Mouse (Mus musculus): ENCODE data around the gene Zic5. TPM values are rescaled to one million over a fixed set of nuclear protein-coding genes. Genes with fewer than 3 reads are reported as not detected.
"Not testable (repeated sequence)": the region's sequence is repeated elsewhere in the genome, so short reads cannot be mapped to it uniquely, and the experiment has no call there.

Gene Zic5
- polyA plus RNA-seq, 1 experiment from 2014 or later = not detected

DNA sequence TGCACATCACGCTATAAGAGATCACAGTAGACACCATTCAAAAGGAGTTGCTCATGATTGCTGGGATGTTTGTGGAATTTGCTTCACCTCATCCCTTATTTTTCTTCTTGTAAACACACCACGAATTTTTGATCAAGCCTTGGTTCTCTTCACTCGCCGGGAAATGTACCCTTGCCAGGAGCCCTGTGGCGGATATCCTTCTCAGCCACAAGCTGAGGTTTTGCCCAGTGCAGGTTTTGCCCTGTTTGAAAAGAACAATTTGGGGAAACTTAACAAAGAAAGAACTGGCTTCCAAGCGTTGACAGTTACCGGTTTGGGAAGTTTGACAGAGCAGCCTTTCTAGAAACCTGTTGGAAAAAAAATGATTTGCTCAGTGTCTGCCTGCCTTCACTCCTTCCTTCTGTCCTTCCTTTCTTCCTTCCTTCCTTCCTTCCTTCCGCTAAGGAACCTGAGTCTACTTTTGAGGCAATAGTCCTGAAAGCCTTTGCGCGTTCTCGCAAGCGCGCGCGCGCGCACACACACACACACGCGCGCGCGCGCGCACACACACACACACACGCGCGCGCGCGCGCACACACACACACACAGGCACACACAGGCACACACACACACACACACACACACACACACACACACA lies 6.1 kb upstream of the Zic5 start:
- H3K9ac ChIP-seq (ENCODE audit: low read length) = no peak overlapping the region
- no peaks in the 10 kb centered on the region for H3K9me3 ChIP-seq (ENCODE audit: control insufficient read depth, low read length)
- H3K4me3 ChIP-seq (ENCODE audit: low read depth, low read length) = no peak overlapping the region
- no peak overlapping the region for H3K27ac ChIP-seq (ENCODE audit: low read depth)
- peak; percentile 65 for DNase-seq (ENCODE audit: low spot score)
- H3K4me1 ChIP-seq (replicated peaks; ENCODE audit: control insufficient read depth, insufficient read depth, low read length) = peaks cover 14% of the 10 kb centered on the region
- H3K27me3 ChIP-seq (replicated peaks; ENCODE audit: control insufficient read depth, insufficient read depth, low read length) = peaks cover 100% of the 10 kb centered on the region
- no peak for ATAC-seq (replicated peaks; ENCODE audit: low FRiP score, low TSS enrichment, low read depth)
- H3K4me2 ChIP-seq (ENCODE audit: low read length) = no peak overlapping the region
- H3K36me3 ChIP-seq (ENCODE audit: control insufficient read depth, insufficient read depth, low read length) = no peaks in the 10 kb centered on the region
- 8% methylated on average over 31 of the region's 31 CpGs for WGBS

DNA sequence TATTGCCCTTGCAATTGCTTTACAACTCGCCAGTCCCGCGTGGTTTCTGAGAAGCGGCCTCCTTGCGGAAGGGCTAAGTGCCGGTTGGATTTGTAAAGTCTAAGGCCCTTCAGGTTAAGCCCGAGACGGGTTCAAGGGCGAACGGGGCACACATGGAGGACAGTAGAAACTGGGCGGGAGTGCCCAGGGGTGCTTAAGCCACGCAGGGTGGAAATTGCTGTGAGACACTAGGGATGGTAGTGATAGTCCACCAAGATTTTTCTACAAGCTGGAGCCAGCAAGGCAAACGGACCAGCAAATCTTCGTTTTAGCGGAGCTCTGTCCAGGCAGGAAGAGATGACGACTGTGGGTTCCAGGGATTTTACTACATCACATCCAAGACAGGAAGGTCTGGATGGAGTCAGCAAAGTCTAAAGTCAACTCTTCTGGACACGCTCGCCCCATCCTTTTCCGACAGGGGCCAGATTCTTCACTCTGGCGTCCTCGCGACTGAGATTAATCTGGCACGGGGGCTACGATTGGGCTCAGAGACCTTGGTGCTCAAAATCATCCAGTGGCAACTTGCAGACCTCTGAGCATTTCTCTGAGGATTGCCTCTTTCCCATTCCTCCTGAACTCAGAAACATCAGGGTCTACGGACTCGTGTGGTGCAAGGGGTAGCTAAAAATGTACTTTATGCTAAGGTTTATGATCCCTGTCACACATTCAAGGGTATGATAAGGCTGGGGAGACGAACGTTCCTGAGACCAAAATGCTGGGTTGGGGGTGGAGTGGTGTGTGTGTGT lies 3.7 kb upstream of the Zic5 start:
- no peak overlapping the region for H3K9ac ChIP-seq (ENCODE audit: low read length)
- no peak overlapping the region for H3K4me3 ChIP-seq (ENCODE audit: low read depth, low read length)
- H3K27me3 ChIP-seq (replicated peaks; ENCODE audit: control insufficient read depth, insufficient read depth, low read length) = peaks cover 100% of the 10 kb centered on the region
- H3K4me2 ChIP-seq (ENCODE audit: low read length) = no peak overlapping the region
- 1% methylated on average over 28 of the region's 28 CpGs for WGBS
- 0 out of 2 replicates have a peak, but pooled peaks cover 5% of the 10 kb centered on the region for H3K4me1 ChIP-seq (replicated peaks; ENCODE audit: control insufficient read depth, insufficient read depth, low read length)
- DNase-seq (ENCODE audit: low spot score) = peak; percentile 73
- no peaks in the 10 kb centered on the region for H3K9me3 ChIP-seq (ENCODE audit: control insufficient read depth, low read length)
- no peak for ATAC-seq (replicated peaks; ENCODE audit: low FRiP score, low TSS enrichment, low read depth)
- H3K36me3 ChIP-seq (ENCODE audit: control insufficient read depth, insufficient read depth, low read length) = no peaks in the 10 kb centered on the region
- no peak overlapping the region for H3K27ac ChIP-seq (ENCODE audit: low read depth)

DNA sequence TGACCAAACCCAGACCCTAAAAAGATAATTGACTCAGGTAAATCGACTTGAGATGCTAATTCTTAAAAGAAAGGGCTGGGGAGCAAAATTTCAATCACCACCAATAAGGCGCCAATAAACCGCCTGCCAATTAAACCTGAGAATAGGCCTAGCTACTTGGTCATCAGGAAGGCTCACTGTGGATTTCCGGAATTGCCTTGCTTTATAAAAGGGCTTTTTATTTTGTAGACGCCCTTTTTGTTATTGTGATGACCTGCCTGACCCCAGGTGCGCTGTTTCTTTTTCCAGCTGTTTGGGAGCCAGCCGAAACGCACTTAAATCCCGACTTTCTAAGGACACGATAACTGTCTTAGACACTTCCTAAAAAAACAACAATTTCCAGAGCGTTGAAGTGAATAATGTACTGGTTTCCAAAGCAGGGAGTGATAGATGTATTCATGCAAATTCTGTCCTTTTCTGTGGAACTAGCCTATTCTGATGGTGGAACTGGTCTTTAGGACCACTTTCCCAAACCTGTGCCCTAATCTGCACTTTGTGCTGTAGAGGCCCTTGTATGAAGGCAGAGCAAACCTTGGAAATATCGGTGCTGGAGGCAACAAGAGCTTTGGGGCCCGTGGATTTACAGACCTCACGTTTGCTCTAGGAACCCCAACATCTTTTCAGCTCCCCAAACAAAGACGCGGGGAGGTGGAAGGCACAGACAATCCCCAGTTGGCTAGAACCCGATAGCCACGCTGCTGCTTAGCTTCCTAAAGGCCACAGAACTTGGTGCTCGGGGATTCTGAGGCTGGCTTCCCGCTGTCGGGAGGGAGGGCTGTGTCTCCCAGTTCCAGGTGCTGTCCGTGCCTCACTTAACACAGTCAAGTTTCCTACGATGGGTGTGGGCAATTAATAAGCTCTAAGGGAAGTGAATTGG lies 2.7 kb upstream of the Zic5 start:
- H3K27ac ChIP-seq (ENCODE audit: low read depth) = no peak overlapping the region
- H3K36me3 ChIP-seq (ENCODE audit: control insufficient read depth, insufficient read depth, low read length) = no peaks in the 10 kb centered on the region
- H3K9me3 ChIP-seq (ENCODE audit: control insufficient read depth, low read length) = no peaks in the 10 kb centered on the region
- H3K4me3 ChIP-seq (ENCODE audit: low read depth, low read length) = no peak overlapping the region
- DNase-seq (ENCODE audit: low spot score) = peak; percentile 67
- H3K9ac ChIP-seq (ENCODE audit: low read length) = no peak overlapping the region
- peaks cover 11% of the 10 kb centered on the region; the same call in 1 of the 2 replicates for H3K4me1 ChIP-seq (replicated peaks; ENCODE audit: control insufficient read depth, insufficient read depth, low read length)
- WGBS = 5% methylated on average over 23 of the region's 23 CpGs
- no peak overlapping the region for H3K4me2 ChIP-seq (ENCODE audit: low read length)
- peaks cover 100% of the 10 kb centered on the region for H3K27me3 ChIP-seq (replicated peaks; ENCODE audit: control insufficient read depth, insufficient read depth, low read length)
- ATAC-seq (replicated peaks; ENCODE audit: low FRiP score, low TSS enrichment, low read depth) = no peak

DNA sequence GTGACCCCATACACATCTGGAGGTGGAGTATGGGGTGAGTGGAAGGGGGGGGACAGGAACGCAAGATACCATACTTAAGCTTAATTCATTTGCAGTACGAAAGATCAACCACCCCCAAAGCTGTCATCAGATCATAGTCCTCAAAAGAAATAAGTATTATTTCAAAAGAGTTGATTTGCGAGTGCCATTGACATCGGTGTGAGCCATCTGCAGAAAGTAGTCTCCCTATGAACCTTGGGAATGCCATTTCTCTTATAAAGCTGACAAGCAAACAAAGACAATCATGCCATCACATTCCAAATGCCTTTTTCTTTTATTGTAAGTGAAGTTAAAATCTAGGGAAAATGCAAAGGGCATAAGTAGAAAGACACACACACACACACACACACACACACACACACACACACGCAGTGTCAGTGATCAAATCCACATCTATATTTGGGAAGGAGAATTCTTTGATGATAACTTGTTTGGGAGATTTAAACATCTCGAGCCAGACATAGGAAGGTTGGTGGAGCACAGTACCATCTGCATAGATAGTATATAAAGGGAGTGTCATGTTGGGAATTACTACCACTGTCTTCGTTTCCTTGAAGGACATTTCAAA lies 1.4 kb upstream of the Zic5 start:
- Histone ChIP-seq H3K9me3 (ENCODE audit: control insufficient read depth, low read length) (no peaks in the 10 kb centered on the region), H3K27me3 (replicated peaks; ENCODE audit: control insufficient read depth, insufficient read depth, low read length) (peaks cover 100% of the 10 kb centered on the region), H3K27ac (ENCODE audit: low read depth) (no peak overlapping the region), H3K4me1 (replicated peaks; ENCODE audit: control insufficient read depth, insufficient read depth, low read length) (peaks cover 11% of the 10 kb centered on the region; the same call in 1 of the 2 replicates), H3K4me2 (ENCODE audit: low read length) (no peak overlapping the region), H3K9ac (ENCODE audit: low read length) (no peak overlapping the region), H3K36me3 (ENCODE audit: control insufficient read depth, insufficient read depth, low read length) (no peaks in the 10 kb centered on the region), H3K4me3 (ENCODE audit: low read depth, low read length) (no peak overlapping the region)
- ATAC-seq (replicated peaks; ENCODE audit: low FRiP score, low TSS enrichment, low read depth) = no peak
- WGBS = 52% methylated on average over 7 of the region's 7 CpGs
- DNase-seq (ENCODE audit: low spot score) = no peak

DNA sequence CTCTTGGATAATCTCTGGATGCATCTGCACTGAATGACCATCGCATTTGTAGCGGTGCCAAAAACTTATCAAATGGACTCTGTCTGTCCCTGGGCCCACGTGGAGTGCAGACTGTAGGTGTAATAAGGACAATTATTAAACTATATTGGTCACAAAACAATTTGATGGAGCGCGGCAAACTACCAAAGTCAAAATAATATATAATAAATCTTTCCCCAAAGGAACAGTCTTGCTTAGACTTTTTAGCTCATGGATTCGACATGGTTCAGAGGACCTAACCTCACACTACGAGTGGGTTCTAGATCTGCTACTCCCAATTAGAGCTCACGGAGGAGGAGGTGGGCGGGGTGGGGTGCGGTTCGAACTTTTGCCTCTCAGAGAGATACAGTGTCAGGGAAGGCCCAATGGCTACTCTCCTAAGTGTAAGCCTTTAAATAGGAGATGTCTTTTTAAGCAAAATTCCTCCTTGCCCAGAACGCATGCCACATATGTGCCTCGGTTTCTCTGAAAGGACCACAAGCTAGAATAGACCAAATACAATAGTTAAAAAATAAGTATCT lies 534 bp upstream of the Zic5 start:
- ATAC-seq (replicated peaks; ENCODE audit: low FRiP score, low TSS enrichment, low read depth) = no peak
- Histone ChIP-seq H3K4me1 (replicated peaks; ENCODE audit: control insufficient read depth, insufficient read depth, low read length) (peaks cover 11% of the 10 kb centered on the region; the same call in 1 of the 2 replicates), H3K9ac (ENCODE audit: low read length) (no peak overlapping the region), H3K27me3 (replicated peaks; ENCODE audit: control insufficient read depth, insufficient read depth, low read length) (peaks cover 100% of the 10 kb centered on the region), H3K9me3 (ENCODE audit: control insufficient read depth, low read length) (no peaks in the 10 kb centered on the region), H3K4me2 (ENCODE audit: low read length) (no peak overlapping the region), H3K4me3 (ENCODE audit: low read depth, low read length) (no peak overlapping the region), H3K27ac (ENCODE audit: low read depth) (no peak overlapping the region), H3K36me3 (ENCODE audit: control insufficient read depth, insufficient read depth, low read length) (no peaks in the 10 kb centered on the region)
- 22% methylated on average over 13 of the region's 13 CpGs for WGBS
- DNase-seq (ENCODE audit: low spot score) = no peak

DNA sequence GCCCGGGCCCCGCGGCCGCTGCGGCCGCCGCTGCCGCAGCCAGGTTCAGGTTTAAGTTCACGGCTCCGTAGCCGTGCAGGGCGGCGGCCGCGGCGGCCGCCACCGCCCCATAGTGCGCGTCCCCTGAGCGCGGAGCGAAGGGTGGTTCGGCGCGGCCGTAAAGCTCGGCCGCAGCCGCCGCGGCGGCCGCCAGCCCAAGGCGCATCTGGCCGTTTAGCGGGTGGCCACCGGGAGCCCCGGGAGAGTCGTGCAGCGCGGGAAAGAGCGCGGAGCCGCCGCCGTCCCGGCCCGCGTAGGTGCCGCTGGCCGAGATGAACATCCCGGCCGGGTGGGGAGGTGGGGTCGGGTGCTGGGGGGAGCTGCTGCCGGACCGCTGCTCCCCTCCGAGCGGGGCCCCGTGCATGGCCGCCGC lies 1.1 kb downstream of the Zic5 start:
- 0 out of 2 replicates have a peak overlapping the region, but pooled peaks have one; percentile 14 for H3K9ac ChIP-seq (ENCODE audit: low read length)
- no peaks in the 10 kb centered on the region for H3K36me3 ChIP-seq (ENCODE audit: control insufficient read depth, insufficient read depth, low read length)
- H3K9me3 ChIP-seq (ENCODE audit: control insufficient read depth, low read length) = no peaks in the 10 kb centered on the region
- peaks cover 99% of the 10 kb centered on the region for H3K27me3 ChIP-seq (replicated peaks; ENCODE audit: control insufficient read depth, insufficient read depth, low read length)
- ATAC-seq (replicated peaks; ENCODE audit: low FRiP score, low TSS enrichment, low read depth) = peak; percentile 51
- peak overlapping the region; percentile 70 for H3K4me2 ChIP-seq (ENCODE audit: low read length)
- WGBS = under 1% methylated on average over 50 of the region's 62 CpGs
- H3K27ac ChIP-seq (ENCODE audit: low read depth) = no peak overlapping the region
- H3K4me1 ChIP-seq (replicated peaks; ENCODE audit: control insufficient read depth, insufficient read depth, low read length) = peaks cover 11% of the 10 kb centered on the region; the same call in 1 of the 2 replicates
- peak overlapping the region; percentile 41 for H3K4me3 ChIP-seq (ENCODE audit: low read depth, low read length)
- peak; percentile 77 for DNase-seq (ENCODE audit: low spot score)

DNA sequence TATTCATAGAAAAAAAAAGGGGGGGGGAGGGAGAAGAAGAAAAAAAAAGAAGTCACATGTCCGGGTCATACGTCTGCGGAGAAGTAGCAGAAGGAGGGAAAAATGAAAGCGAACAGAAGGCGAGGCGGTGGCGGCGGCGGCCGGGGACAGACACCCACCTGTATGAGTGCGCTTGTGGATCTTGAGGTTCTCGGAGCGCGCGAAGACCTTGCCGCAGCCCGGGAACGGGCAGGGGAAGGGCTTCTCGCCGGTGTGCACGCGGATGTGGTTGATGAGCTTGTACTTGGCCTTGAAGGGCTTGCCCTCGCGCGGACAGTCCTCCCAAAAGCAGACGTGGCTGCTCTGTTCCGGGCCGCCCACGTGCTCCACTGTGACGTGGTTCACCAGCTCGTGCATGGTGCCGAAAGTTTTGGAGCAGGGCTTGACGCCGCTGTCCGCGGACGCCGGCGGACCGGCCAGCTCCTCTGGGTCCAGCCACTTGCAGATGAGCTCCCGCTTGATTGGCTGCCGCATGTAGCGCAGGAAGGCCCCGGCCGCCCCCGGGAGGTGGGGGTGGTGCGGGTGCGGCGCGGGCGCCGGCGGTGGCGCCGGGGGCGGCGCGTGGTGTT lies 1.6 kb downstream of the Zic5 start:
- peak; percentile 76 for DNase-seq (ENCODE audit: low spot score)
- 2% methylated on average over 53 of the region's 58 CpGs for WGBS
- peak overlapping the region; percentile 70 for H3K4me2 ChIP-seq (ENCODE audit: low read length)
- ATAC-seq (replicated peaks; ENCODE audit: low FRiP score, low TSS enrichment, low read depth) = peak; percentile 59
- peaks cover 94% of the 10 kb centered on the region for H3K27me3 ChIP-seq (replicated peaks; ENCODE audit: control insufficient read depth, insufficient read depth, low read length)
- not testable (repeated sequence) for H3K36me3 ChIP-seq (ENCODE audit: control insufficient read depth, insufficient read depth, low read length); H3K9me3 ChIP-seq (ENCODE audit: control insufficient read depth, low read length); H3K27ac ChIP-seq (ENCODE audit: low read depth)
- peak overlapping the region; percentile 41 for H3K4me3 ChIP-seq (ENCODE audit: low read depth, low read length)
- H3K9ac ChIP-seq (ENCODE audit: low read length) = 0 out of 2 replicates have a peak overlapping the region, but pooled peaks have one; percentile 14
- H3K4me1 ChIP-seq (replicated peaks; ENCODE audit: control insufficient read depth, insufficient read depth, low read length) = peaks cover 11% of the 10 kb centered on the region; the same call in 1 of the 2 replicates

Data from intestine, embryonic 14.5 days (tissue).